Comparison of ENCODE assay signal across 10 mouse cellular contexts in the genomic region with DNA sequence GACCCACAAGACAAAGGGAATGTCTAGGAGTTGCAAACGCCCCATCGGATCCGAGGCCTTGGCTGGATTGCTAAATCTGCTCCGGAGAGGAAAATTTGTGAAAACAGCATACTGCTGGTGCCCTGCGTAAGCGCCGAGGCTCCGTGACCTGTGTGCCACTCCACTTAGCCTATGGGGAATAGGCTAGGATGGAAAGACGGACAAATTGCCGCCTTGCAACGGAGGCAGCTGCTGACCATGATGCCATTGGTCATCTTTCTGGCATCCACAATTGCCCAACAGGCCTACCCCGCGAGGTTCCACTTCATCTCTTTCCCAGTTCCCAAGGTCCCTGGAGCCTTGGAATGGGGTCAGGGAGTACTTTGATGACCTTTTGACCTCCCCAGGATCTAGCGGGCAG. TPM values are rescaled to one million over a fixed set of nuclear protein-coding genes. Genes with fewer than 3 reads are reported as not detected.
A peak's percentile ranks its signal among the peaks of the same experiment; 100 is the strongest.
DNase-seq lines count a peak whose midpoint lies in the region; ATAC-seq and TF ChIP-seq lines count a peak whose summit lies in the region.
"Had no signal": no experiment of that assay in that cellular context is flagged by ENCODE, and none has a peak within 500 bp of the region (broad histone marks: within the 10 kb centered on the region; RNA-seq: fewer than 3 reads in every experiment).

No protein-coding gene starts in this region.

- H3K4me3 ChIP-seq in kidney, embryonic 15.5 days (replicated peaks), result peak overlapping the region; percentile 68
- H3K4me3 ChIP-seq in bone marrow, adult 2 months (replicated peaks; ENCODE audit: control insufficient read depth, low read depth, low read length), result peak overlapping the region; percentile 97
- H3K4me3 ChIP-seq in hindbrain, embryonic 15.5 days, result peak overlapping the region; percentile 65
- H3K4me3 ChIP-seq in midbrain, embryonic 16.5 days (ENCODE audit: low read depth, low read length), result peak overlapping the region; percentile 53

- ATAC-seq in kidney, embryonic 15.5 days (replicated peaks; ENCODE audit: low FRiP score), result peak; percentile 9; the same call in 1 of the 2 replicates
- ATAC-seq in hindbrain, embryonic 15.5 days (ENCODE audit: low FRiP score, low read depth), result no peak; the same call in 1 of the 2 replicates
- no peak for ATAC-seq in midbrain, embryonic 16.5 days

- peaks cover 28% of the 10 kb centered on the region for H3K36me3 ChIP-seq in kidney, embryonic 15.5 days
- no peaks in the 10 kb centered on the region for H3K36me3 ChIP-seq in hindbrain, embryonic 15.5 days
- no peaks in the 10 kb centered on the region for H3K36me3 ChIP-seq in midbrain, embryonic 16.5 days (ENCODE audit: control insufficient read depth, insufficient read depth, low read length)

- peaks cover 40% of the 10 kb centered on the region for H3K4me1 ChIP-seq in kidney, embryonic 15.5 days
- H3K4me1 ChIP-seq in bone marrow, adult 2 months (ENCODE audit: control insufficient read depth, insufficient read depth, low read length), result peaks cover 2% of the 10 kb centered on the region; the same call in 1 of the 2 replicates
- peaks cover 44% of the 10 kb centered on the region for H3K4me1 ChIP-seq in hindbrain, embryonic 15.5 days (replicated peaks)
- peaks cover 42% of the 10 kb centered on the region for H3K4me1 ChIP-seq in midbrain, embryonic 16.5 days (ENCODE audit: control insufficient read depth, insufficient read depth, low read length)

- DNase-seq in kidney, postnatal 25 days, result no peak
- DNase-seq in left cerebral cortex, adult 8-10 months (ENCODE audit: low spot score in 2 of 2), result no peak
- DNase-seq in layer of hippocampus, postnatal 10 days (ENCODE audit: low spot score in 2 of 2), result no peak
- no peak for DNase-seq in kidney, adult 9 months

- peaks cover 14% of the 10 kb centered on the region for H3K27me3 ChIP-seq in kidney, embryonic 15.5 days
- H3K27me3 ChIP-seq in hindbrain, embryonic 15.5 days, result no peaks in the 10 kb centered on the region
- H3K27me3 ChIP-seq in midbrain, embryonic 16.5 days (ENCODE audit: control insufficient read depth, insufficient read depth, low read depth, low read length), result no peaks in the 10 kb centered on the region

- TF ChIP-seq POLR2A in bone marrow, adult 2 months (IDR thresholded peaks at IDR 0.05; ENCODE audit: borderline replicate concordance, control insufficient read depth, low read depth, low read length), result no peak

- no peaks in the 10 kb centered on the region for H3K9me3 ChIP-seq in kidney, embryonic 15.5 days (replicated peaks)
- H3K9me3 ChIP-seq in hindbrain, embryonic 15.5 days, result no peaks in the 10 kb centered on the region
- H3K9me3 ChIP-seq in midbrain, embryonic 16.5 days (replicated peaks; ENCODE audit: control insufficient read depth, low read length, poor library complexity, severe bottlenecking), result no peaks in the 10 kb centered on the region

- peak overlapping the region; percentile 88 for H3K4me2 ChIP-seq in kidney, embryonic 15.5 days
- H3K4me2 ChIP-seq in hindbrain, embryonic 15.5 days, result peak overlapping the region; percentile 86
- H3K4me2 ChIP-seq in midbrain, embryonic 16.5 days (ENCODE audit: low read length), result peak overlapping the region; percentile 77

- TF ChIP-seq CTCF in bone marrow, adult 2 months (IDR thresholded peaks at IDR 0.05; ENCODE audit: control insufficient read depth, insufficient read depth, low read length), result no peak

- peak overlapping the region; percentile 59 for H3K9ac ChIP-seq in kidney, embryonic 15.5 days
- peak overlapping the region; percentile 31 for H3K9ac ChIP-seq in hindbrain, embryonic 15.5 days
- H3K9ac ChIP-seq in midbrain, embryonic 16.5 days (ENCODE audit: low read depth, low read length), result peak overlapping the region; percentile 52

- WGBS in kidney, embryonic 15.5 days, result under 1% methylated on average over 14 of the region's 14 CpGs
- WGBS in bone marrow, adult 2 months, result 9% methylated on average over 14 of the region's 14 CpGs
- WGBS in hindbrain, embryonic 15.5 days, result under 1% methylated on average over 14 of the region's 14 CpGs
- under 1% methylated on average over 14 of the region's 14 CpGs for WGBS in midbrain, embryonic 16.5 days

- peak overlapping the region; percentile 13; the same call in 1 of the 2 replicates for H3K27ac ChIP-seq in kidney, embryonic 15.5 days
- no peak overlapping the region for H3K27ac ChIP-seq in bone marrow, adult 2 months (ENCODE audit: control insufficient read depth, insufficient read depth, low read depth, low read length, poor library complexity)
- no peak overlapping the region for H3K27ac ChIP-seq in hindbrain, embryonic 15.5 days (replicated peaks)
- H3K27ac ChIP-seq in midbrain, embryonic 16.5 days (ENCODE audit: low read length), result no peak overlapping the region

RNA-seq across cellular contexts. Expression of a gene that starts 0.8 kb away (rescaled TPM):
- 122 and 131 TPM in 2 replicates for polyA plus RNA-seq in kidney, embryonic 15.5 days (2015; fragmentation: Nextera tagmentation; extraction: Ambion mirVana)
- 6.5 and 14.0 TPM in 2 replicates for polyA plus RNA-seq in bone marrow, adult 2 months (2011; ENCODE audit: insufficient read depth, insufficient read length, low replicate concordance, missing spikeins)
- 35.4 and 41.2 TPM in 2 replicates for polyA plus RNA-seq in hindbrain, embryonic 15.5 days (2015; fragmentation: Nextera tagmentation; extraction: Ambion mirVana)
- 19.4 and 24.5 TPM in 2 replicates for polyA plus RNA-seq in midbrain, embryonic 16.5 days (2015; fragmentation: Nextera tagmentation; extraction: Ambion mirVana)
- total RNA-seq in left cerebral cortex, adult 8-10 months (2022), result 1 to 10 TPM in 2 of 4 experiments, under 1 TPM in 2; 0.23 to 2.0 (median 0.98) TPM
- total RNA-seq in layer of hippocampus, postnatal 10 days (2021), result 1 to 10 TPM; 3.6 to 3.7 TPM
- total RNA-seq: neutrophil, adult 5-6 weeks had no signal

RNA-seq across cellular contexts. Expression of a gene that starts 5.3 kb away (rescaled TPM):
- 0.30 and 0.38 TPM in 2 replicates for polyA plus RNA-seq in kidney, embryonic 15.5 days (2015; fragmentation: Nextera tagmentation; extraction: Ambion mirVana)
- polyA plus RNA-seq in bone marrow, adult 2 months (2011; ENCODE audit: insufficient read depth, insufficient read length, low replicate concordance, missing spikeins), result not detected in 2 replicates
- 0.38 and 0.43 TPM in 2 replicates for polyA plus RNA-seq in hindbrain, embryonic 15.5 days (2015; fragmentation: Nextera tagmentation; extraction: Ambion mirVana)
- polyA plus RNA-seq in midbrain, embryonic 16.5 days (2015; fragmentation: Nextera tagmentation; extraction: Ambion mirVana), result 0.34 and 0.65 TPM in 2 replicates
- under 1 TPM in 1 of 4 experiments, not detected in 3; 0.14 TPM for total RNA-seq in left cerebral cortex, adult 8-10 months (2022)
- not detected for total RNA-seq in layer of hippocampus, postnatal 10 days (2021)
- total RNA-seq: adrenal gland, adult 18-20 months; neutrophil, adult 5-6 weeks had no signal
